Mouse (Mus musculus) embryonic fibroblast, embryonic 13.5 days (primary cell): ENCODE measurements at regions not wholly inside any gene's neighbourhood (a gene's known extent, or its start where the extent isn't known, plus 50 kb on each side); places are given as distances from the start of the nearest gene placed in this dataset.
"Not testable (repeated sequence)": the region's sequence is repeated elsewhere in the genome, so short reads cannot be mapped to it uniquely, and the experiment has no call there.

Experiments
- H3K27ac ChIP-seq: 2 replicates; pipeline ENCODE4 v1.5.1; 2012; ENCODE audit warnings: low read length, control low read depth, inconsistent platforms; ENCODE audit not compliant: insufficient read depth
- H3K4me1 ChIP-seq: 2 replicates; pipeline ENCODE4 v1.6.1; 2011; ENCODE audit warnings: low read length; ENCODE audit not compliant: control insufficient read depth, insufficient read depth
- H3K4me3 ChIP-seq: 2 replicates; pipeline ENCODE4 v1.5.1; 2011; ENCODE audit warnings: mild to moderate bottlenecking, control low read depth, low read length; ENCODE audit not compliant: insufficient read depth
- CTCF ChIP-seq: IDR thresholded peaks from 2 replicates; pipeline ENCODE4 v1.5.1; 2011; ENCODE audit warnings: mild to moderate bottlenecking, control low read depth, low read length, moderate library complexity, borderline replicate concordance; ENCODE audit not compliant: insufficient read depth
- POLR2A ChIP-seq: IDR thresholded peaks from 2 replicates; pipeline ENCODE4 v1.6.1; 2011; ENCODE audit warnings: low read depth, mild to moderate bottlenecking, control low read depth, low read length, moderate library complexity

- Histone ChIP-seq H3K27ac (no peak overlapping the region), H3K4me3 (no peak overlapping the region), H3K4me1 (no peaks in the 10 kb centered on the region)
- no peak for TF ChIP-seq CTCF
- TF ChIP-seq POLR2A = no peak
These were observed 143.9 kb downstream of the Gxylt1 start for GRCm38 (mm10) chr15:93131056-93131455.

GRCm38 (mm10) chr15:93125261-93125660 is 149.7 kb downstream of the Gxylt1 start:
- Histone ChIP-seq H3K4me3 (no peak overlapping the region), H3K4me1 (no peaks in the 10 kb centered on the region), H3K27ac (no peak overlapping the region)
- TF ChIP-seq POLR2A = no peak
- no peak for TF ChIP-seq CTCF

- TF ChIP-seq CTCF (no peak), POLR2A (no peak)
- Histone ChIP-seq H3K27ac (no peak overlapping the region), H3K4me1 (no peaks in the 10 kb centered on the region), H3K4me3 (no peak overlapping the region)
These were observed 153.8 kb downstream of the Gxylt1 start for GRCm38 (mm10) chr15:93121156-93121555.

GRCm38 (mm10) chr15:93117806-93118205 is 157.2 kb downstream of the Gxylt1 start:
- not testable (repeated sequence) for H3K4me3 ChIP-seq, H3K4me1 ChIP-seq, H3K27ac ChIP-seq

- Histone ChIP-seq H3K27ac (no peak overlapping the region), H3K4me1 (no peaks in the 10 kb centered on the region), H3K4me3 (no peak overlapping the region)
- no peak for TF ChIP-seq CTCF
- no peak for TF ChIP-seq POLR2A
These were observed 159.3 kb downstream of the Gxylt1 start for GRCm38 (mm10) chr15:93115674-93116102.

- no peaks in the 10 kb centered on the region for H3K4me1 ChIP-seq
- no peak for TF ChIP-seq POLR2A
- no peak for TF ChIP-seq CTCF
These were observed 170.0 kb downstream of the Gxylt1 start for GRCm38 (mm10) chr15:93104936-93105335.

GRCm38 (mm10) chr15:93103426-93103825 is 171.6 kb downstream of the Gxylt1 start:
- TF ChIP-seq CTCF = no peak
- TF ChIP-seq POLR2A = no peak
- no peak overlapping the region for H3K4me3 ChIP-seq
- no peaks in the 10 kb centered on the region for H3K4me1 ChIP-seq
- H3K27ac ChIP-seq = no peak overlapping the region

More at GRCm38 (mm10) chr15:93104936-93105335, 170.0 kb downstream of the Gxylt1 start:
- Histone ChIP-seq H3K27ac (no peak overlapping the region), H3K4me3 (no peak overlapping the region)

- H3K4me3 ChIP-seq = no peak overlapping the region
- TF ChIP-seq CTCF = no peak
- TF ChIP-seq POLR2A = no peak
- H3K27ac ChIP-seq = no peak overlapping the region
- no peaks in the 10 kb centered on the region for H3K4me1 ChIP-seq
These were observed 173.1 kb downstream of the Gxylt1 start for GRCm38 (mm10) chr15:93101881-93102280.

GRCm38 (mm10) chr15:93100837-93101236 is 174.1 kb downstream of the Gxylt1 start:
- Histone ChIP-seq H3K27ac (no peak overlapping the region), H3K4me1 (no peaks in the 10 kb centered on the region), H3K4me3 (no peak overlapping the region)
- TF ChIP-seq CTCF (no peak), POLR2A (no peak)

- Histone ChIP-seq H3K4me3 (no peak overlapping the region), H3K27ac (no peak overlapping the region), H3K4me1 (no peaks in the 10 kb centered on the region)
- TF ChIP-seq CTCF = no peak
- no peak for TF ChIP-seq POLR2A
These were observed 175.1 kb downstream of the Gxylt1 start for GRCm38 (mm10) chr15:93099840-93100239.

- no peaks in the 10 kb centered on the region for H3K4me1 ChIP-seq
- no peak overlapping the region for H3K4me3 ChIP-seq
- no peak overlapping the region for H3K27ac ChIP-seq
- TF ChIP-seq CTCF = no peak
- no peak for TF ChIP-seq POLR2A
These were observed 178.6 kb downstream of the Gxylt1 start for GRCm38 (mm10) chr15:93096335-93096734.
